Mouse (Mus musculus) bone marrow macrophage, adult 2 months (primary cell): ENCODE data around the gene Immt.

Experiments
- CTCF ChIP-seq: IDR thresholded peaks from 2 replicates; pipeline ENCODE4 v1.5.1; 2012; ENCODE audit warnings: low read depth, mild to moderate bottlenecking, low read length, moderate library complexity
- POLR2A ChIP-seq: IDR thresholded peaks from 2 replicates; pipeline ENCODE4 v1.6.1; 2012; ENCODE audit warnings: mild to moderate bottlenecking, low read depth, low read length, borderline replicate concordance

- TF ChIP-seq POLR2A (no peak), CTCF (no peak)
These were observed 27.5 kb upstream of the Immt start for GRCm38 (mm10) chr6:71803609-71804008.
